Mouse (Mus musculus) mouse trophoblast stem cell (cell line): ENCODE measurements at regions not wholly inside any gene's neighbourhood (a gene's known extent, or its start where the extent isn't known, plus 50 kb on each side); places are given as distances from the start of the nearest gene placed in this dataset.

ENCODE experiments used
- in situ Hi-C, 2 experiments: fragments of 300-500 bp; cut with MseI, MboI; formaldehyde crosslinking; loops; 2 replicates in 1 of 2; 3 replicates in 1 of 2; pipeline ENCODE4 v1.15.1; 2025

DNA sequence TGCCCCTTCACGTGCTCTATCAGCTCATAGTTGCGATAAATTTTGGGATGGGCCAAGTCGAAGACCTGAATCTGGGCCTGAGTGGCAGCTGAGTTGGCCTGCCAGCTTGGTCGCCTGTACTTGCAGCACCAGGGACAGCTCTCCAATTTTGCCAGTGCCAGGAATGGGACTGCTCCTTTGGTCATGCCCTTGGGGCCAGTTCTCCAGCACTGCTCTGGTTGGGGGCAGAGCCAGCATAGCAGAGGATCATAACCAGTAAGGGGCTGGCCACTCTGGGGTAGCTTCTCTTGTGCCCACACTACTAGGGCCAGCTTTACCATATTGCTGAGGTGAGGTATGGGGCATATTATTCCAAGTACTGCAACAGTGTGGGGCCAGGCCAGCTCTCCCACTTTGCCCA is 397.0 kb upstream of the Cadm2 start:
- in situ Hi-C loops, result no loop called here

DNA sequence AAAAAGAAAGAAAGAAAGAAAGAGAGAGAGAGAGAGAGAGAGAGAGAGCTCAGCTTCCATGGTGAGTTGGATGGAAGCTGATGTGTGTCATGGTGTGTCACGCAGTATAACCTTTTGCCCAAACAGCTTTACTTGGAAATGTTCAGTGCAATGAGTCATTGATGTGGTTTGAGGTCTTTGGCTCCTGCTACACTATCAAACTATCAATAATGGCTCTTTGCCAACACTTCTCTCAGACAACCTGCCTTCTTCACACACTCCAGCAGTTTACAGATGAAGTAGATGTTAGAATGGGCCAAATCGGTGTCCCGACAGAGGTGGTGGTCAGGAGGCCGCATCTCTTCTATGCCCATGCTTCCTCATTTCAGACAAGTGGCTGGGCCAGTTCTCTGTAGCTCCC is 369.0 kb upstream of the Cadm2 start:
- in situ Hi-C loops, result no loop called here

DNA sequence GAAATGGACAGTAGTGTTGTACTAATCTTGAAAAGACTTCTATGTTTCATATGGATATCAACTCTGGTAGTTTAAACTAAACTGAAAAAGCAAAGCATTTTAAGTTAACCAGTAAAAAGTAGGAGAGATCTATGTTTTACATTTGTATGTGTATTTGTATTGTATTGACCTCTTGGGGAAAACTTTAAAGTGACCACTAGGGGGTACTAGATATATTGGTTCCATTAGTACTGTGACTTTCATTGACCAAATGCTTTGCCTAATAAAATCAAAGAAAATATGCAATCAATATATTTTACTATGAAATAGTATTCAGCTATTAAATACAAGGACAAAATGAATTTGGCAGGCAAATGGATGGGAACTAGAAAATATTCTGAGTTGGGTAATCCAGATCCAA is 355.9 kb upstream of the Cadm2 start:
- in situ Hi-C loops, result no loop called here

DNA sequence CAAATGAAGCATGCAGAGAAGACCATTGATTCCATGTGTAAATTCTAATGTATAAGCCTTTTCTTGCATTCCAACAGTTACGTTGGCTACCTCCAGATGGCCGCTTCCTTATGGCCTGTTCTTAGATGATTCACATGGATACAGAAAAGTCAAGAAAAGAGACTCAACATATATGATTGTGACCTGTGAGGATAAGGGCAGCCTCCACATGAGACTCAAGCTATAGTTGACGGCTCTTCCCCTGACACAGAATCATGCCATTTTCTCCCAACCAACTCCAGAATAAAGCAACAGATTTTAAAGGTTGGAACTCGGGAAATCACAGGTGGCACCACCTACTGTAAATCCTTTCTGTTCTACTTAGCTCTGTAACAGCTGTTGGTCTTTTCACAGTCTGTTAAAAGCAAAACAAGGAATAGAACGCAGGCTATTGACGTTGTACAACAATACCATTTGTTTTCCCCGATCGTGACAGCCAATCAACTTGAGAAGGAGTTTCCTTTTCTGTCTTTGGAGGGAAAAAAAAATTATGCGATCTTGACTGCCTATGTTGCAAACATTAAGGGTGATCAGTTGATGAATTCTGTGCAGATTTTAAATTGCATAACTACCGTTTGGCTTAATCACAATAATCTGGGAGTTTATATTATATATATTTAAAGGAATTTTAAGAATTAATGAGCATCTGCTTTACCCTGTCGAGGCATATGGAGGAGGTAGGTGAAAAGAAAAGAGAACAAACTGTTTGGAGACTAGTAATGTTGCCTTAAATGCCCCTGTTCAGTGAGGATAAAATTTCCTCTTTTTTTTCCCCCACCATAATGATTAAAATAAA is 347.8 kb upstream of the Cadm2 start:
- in situ Hi-C loops, result no loop called here

DNA sequence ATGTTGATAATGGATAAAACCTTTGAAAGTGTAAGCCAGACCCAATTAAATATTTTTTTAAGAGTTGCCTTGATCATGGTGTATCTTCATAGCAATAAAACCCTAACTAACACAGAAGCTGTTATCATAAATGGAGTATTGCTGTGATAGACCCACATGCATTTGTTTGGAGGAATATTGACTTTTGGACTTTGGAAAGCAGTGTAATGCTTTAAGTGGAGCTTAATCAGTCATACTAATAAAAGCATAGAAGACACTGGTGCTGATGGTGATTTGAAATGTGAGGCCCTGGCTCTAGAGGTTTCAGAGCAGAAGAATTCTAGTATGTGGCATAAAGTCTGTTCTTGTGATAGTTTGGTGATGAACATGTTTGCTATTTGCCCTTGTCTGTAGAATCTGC is 328.4 kb upstream of the Cadm2 start:
- in situ Hi-C loops, result no loop called here

DNA sequence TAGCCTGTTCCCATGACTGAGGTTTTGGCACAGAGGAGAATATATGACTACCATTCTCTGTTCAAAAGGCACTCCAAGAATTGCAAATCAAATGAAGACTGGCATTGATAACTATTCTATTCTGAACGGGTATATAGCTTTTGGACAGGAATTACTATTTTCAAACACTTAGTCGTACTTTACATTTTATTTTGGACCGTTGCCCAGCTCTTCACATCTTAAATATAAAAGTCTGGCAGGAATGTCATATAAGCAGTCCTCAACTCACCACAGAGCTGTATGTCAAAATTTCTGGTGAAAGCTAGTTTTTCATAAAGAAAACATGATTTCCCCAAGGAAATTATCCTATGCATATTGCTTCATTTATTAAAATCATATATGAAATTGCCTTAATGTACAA is 323.7 kb upstream of the Cadm2 start:
- in situ Hi-C loops, result no loop called here

DNA sequence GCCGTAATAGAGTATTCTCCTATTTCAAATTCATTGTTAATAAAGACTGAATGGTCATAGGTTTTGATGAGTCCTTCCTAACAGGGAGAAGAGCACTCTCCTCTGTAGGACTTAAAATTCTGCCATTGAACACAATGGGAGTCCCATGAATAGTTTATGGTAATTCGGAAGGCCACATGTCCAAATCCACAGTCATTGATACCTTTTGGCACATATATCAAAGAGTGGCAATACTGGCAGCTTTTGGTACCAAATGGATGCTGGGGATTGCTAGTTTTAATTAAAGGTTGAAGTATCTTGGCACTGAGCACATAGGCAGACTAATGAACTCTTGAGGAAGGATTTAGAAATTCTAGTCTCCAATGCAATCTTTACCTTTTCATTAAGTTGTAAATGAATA is 298.5 kb upstream of the Cadm2 start:
- in situ Hi-C loops, result no loop called here

DNA sequence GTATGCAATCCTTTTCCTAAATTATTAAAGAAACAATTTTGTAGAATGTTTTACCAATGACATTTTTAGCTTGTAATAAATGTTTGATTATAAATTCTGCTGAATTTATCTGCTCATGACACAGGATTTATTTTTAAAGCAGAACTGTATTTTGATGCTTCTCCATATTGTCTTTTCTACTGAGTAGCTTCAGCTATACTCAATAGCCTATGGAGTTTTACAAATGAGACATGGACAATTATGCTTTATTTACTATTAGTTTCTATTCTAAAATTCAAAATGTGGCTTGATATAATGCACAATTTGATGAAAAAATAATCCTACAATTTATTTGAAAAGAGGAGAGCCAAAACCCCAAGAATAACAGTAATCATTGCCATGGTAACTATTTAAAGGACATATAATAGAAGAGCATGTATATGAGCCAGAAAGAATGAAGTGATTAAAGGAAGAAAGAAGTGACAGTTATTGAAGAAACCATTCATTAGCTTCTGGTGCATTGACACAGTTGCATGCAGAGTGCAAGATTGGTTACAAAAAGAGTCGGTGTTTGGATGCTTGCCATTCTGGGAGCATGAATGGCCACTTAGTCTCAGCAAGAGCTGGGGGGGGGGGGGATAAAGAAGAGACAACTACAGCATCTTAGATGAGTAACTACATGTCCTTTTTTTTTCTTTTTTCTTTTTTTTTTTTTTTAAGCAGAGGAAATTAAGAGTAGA is 250.8 kb upstream of the Cadm2 start:
- in situ Hi-C loops, result no loop called here

DNA sequence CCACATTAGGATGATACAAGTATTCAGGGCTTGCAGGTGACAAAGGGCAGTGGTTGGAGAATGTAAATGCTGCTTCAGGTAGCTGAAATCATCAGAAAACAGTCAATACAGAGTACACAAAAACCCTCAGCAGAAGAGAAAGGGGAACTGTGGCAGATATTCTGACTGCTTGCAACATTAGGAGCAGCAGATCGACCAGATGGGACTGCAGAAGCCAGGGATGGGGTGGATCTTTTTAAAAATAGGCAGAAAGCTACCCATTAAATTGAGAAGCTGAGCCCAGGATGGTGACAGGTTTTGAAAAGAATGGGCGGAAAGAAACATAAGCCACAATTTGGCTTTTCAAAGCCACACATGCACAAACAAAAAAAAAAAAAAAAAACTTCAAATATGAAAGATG is 229.5 kb upstream of the Cadm2 start:
- in situ Hi-C loops, result no loop called here

DNA sequence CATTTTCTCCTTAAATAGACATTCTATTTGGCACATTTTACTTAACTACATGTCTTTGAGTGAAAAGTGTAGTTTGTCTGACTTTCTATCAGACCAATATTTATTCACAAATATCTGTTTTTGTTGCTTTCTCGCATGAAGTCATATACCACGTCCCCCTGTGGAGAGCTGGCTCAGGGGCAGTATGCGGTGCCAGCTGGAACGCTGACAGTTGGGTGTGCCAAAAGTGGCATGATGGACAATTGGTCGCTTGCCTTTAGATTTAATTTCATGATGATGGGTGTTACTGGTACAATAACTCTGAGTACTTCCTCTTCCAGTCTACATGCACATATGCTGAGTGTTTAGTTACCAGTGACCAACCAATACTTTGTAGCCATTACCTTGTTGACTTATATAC is 223.8 kb upstream of the Cadm2 start:
- in situ Hi-C loops, result no loop called here

DNA sequence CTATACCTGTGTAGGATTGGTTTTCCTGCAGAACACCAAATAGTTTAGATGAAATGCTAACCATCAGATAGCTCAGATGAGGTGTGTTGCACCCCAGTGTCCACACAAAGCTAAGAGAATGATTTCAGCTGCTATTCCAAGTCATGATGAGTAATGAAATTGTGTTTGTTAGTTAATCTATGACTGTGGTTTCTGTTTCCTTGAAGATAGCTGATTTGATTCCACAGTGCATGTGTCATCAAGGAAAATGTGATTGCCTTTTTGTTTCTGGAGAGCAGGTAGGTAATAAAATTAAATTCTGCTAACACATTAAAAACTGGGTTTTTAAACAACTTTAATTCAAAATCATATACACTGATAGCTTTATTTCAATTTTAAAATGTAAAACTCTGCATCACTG is 176.5 kb upstream of the Cadm2 start:
- in situ Hi-C loops, result no loop called here

DNA sequence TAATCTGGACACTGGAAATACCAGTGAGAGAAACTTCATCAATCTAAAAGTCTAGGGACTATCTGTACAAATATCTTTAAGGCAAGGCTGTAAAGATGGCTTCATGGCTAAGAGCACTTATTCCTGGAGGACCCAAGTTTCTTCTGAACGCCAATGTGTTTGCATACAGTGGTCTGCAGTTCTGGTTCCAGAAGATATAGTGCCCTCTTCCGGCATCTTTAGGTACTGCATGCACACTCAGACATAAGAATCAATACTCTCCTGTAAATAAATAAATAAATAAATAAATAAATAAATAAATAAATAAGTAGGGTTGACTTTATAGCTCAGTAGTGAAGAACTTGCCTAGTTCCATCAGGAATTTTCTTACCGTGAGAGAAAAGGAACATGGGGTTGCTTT is 155.4 kb upstream of the Cadm2 start:
- in situ Hi-C loops, result no loop called here

DNA sequence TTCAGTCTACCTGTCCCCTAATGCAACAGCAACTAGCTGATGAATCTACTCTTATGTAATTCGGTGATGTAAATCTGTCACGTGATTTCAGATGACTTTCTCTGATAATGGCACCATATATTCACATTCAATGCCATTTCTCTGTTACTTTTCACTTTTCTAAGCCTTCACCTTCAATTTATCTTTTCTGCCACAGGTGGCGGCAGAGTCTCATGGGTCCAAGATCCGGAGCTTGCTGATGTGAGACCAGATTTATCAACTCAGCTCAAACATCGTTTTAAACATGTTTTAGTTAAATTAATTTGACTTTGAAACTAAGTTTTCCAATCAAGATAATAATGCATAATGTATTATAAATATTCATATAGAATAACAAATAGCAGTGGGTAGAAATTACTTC is 148.4 kb upstream of the Cadm2 start:
- in situ Hi-C loops, result loop anchor here in 1 of 2 experiments (25.0 kb wide), 1 partner anchor 532 kb away; no protein-coding TSS in a partner anchor

DNA sequence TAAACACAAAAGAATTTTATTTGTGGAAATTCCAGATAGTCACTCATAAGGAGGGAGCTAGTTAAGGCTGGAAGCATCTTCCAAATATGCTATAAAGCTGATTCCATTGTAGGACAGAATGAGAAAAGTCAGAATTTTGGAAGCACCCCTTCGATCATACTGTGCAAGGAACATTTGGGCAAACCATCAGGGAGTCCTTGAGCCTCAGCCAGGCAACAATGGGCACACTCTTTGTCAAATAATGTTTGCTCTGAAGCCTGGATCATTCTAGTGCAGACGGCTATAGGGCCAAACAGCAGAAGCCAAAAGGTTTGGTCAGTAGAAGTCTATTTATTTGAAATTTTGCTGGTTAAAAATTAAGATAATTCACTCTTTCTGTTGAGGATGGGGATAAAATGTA is 114.7 kb upstream of the Cadm2 start:
- in situ Hi-C loops, result no loop called here

DNA sequence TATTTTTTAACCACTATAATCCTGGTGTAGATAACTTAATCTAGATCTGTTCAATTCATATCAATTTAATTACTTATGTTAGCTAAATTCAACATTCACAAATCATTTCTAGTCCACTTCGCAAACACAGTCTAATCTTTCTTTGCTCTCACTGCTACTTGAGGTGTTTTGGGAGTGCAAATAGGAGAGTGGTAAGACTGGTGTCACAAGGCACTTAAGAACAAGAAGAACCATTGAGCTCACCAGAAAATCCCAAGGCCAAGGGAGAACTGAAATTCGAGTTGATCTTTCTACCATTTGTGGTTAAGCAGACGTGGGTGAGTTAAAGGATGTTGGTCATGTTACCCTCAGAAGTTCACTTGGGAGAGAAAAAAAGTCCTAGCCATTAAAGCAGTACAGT is 77.9 kb upstream of the Cadm2 start:
- in situ Hi-C loops, result no loop called here
